Mouse (Mus musculus) myocyte (in vitro differentiated cells): Measurements from ENCODE around the gene Eid2. TPM values are rescaled to one million over a fixed set of nuclear protein-coding genes. Genes with fewer than 3 reads are reported as not detected.
"Not testable (repeated sequence)": the region's sequence is repeated elsewhere in the genome, so short reads cannot be mapped to it uniquely, and the experiment has no call there.

ENCODE experiments used
- H3K27me3 ChIP-seq: one replicate; pipeline ENCODE4 v1.6.1; 2011; ENCODE audit not compliant: control insufficient read depth, insufficient read depth, insufficient read length
- H3K36me3 ChIP-seq: one replicate; pipeline ENCODE4 v1.6.1; 2011; ENCODE audit not compliant: control insufficient read depth, insufficient read depth
- H3K4me2 ChIP-seq: one replicate; pipeline ENCODE4 v1.6.1; 2011; ENCODE audit warnings: low read depth, control low read depth
- H3K4me3 ChIP-seq: one replicate; pipeline ENCODE4 v1.5.1; 2011; ENCODE audit warnings: mild to moderate bottlenecking, control low read depth, moderate library complexity
- H3K79me2 ChIP-seq: one replicate; pipeline ENCODE4 v1.6.1; 2011; ENCODE audit not compliant: control insufficient read depth, insufficient read depth
- H3ac ChIP-seq: one replicate; pipeline ENCODE4 v1.6.1; 2011; ENCODE audit not compliant: control insufficient read depth, insufficient read length
- CEBPB ChIP-seq: IDR thresholded peaks from 2 replicates; pipeline ENCODE4 v1.6.1; 2011; ENCODE audit warnings: mild to moderate bottlenecking, moderate library complexity; ENCODE audit not compliant: poor library complexity, insufficient read depth, severe bottlenecking
- E2F4 ChIP-seq: IDR thresholded peaks from one replicate; pipeline ENCODE4 v1.6.1; 2011; ENCODE audit warnings: mild to moderate bottlenecking, control low read depth, moderate library complexity; ENCODE audit not compliant: insufficient read depth
- MAX ChIP-seq: IDR thresholded peaks from one replicate; pipeline ENCODE4 v1.6.1; 2011; ENCODE audit warnings: low read depth, mild to moderate bottlenecking, control low read depth
- MYOD1 ChIP-seq, 3 experiments: IDR thresholded peaks; one replicate each; pipeline ENCODE4 v1.6.1; 2011; ENCODE audit warnings: control low read depth in 2 of 3, low read depth in 2 of 3, mild to moderate bottlenecking in 2 of 3, moderate library complexity in 1 of 3; ENCODE audit not compliant: insufficient read length in 2 of 3, control insufficient read depth in 1 of 3
- MYOG ChIP-seq, 3 experiments: IDR thresholded peaks; one replicate each; pipeline ENCODE4 v1.6.1; 2011; ENCODE audit warnings: control low read depth in 2 of 3, low read depth in 2 of 3, mild to moderate bottlenecking in 2 of 3; ENCODE audit not compliant: insufficient read length in 2 of 3, control insufficient read depth in 1 of 3, insufficient read depth in 1 of 3
- POLR2A ChIP-seq: IDR thresholded peaks from one replicate; pipeline ENCODE4 v1.6.1; 2011; ENCODE audit warnings: low read depth, mild to moderate bottlenecking, control low read depth, moderate library complexity; ENCODE audit not compliant: insufficient read length
- POLR2AphosphoS2 ChIP-seq: IDR thresholded peaks from one replicate; pipeline ENCODE4 v1.6.1; 2011; ENCODE audit warnings: low read depth, control low read depth; ENCODE audit not compliant: insufficient read length
- REST ChIP-seq: IDR thresholded peaks from one replicate; pipeline ENCODE4 v1.6.1; 2011; ENCODE audit warnings: mild to moderate bottlenecking, control low read depth, moderate library complexity; ENCODE audit not compliant: insufficient read depth, insufficient read length
- SRF ChIP-seq: IDR thresholded peaks from one replicate; pipeline ENCODE4 v1.6.1; 2011; ENCODE audit warnings: low read depth; ENCODE audit not compliant: control insufficient read depth, insufficient read length
- TCF12 ChIP-seq: IDR thresholded peaks from one replicate; pipeline ENCODE4 v1.6.1; 2011; ENCODE audit warnings: mild to moderate bottlenecking, control low read depth; ENCODE audit not compliant: poor library complexity, insufficient read depth, severe bottlenecking
- TCF3 ChIP-seq: IDR thresholded peaks from one replicate; pipeline ENCODE4 v1.6.1; 2011; ENCODE audit warnings: low read depth, control low read depth; ENCODE audit not compliant: insufficient read length
- polyA plus RNA-seq: library from polyadenylated mRNA; unstranded; fragments of >200 nt; fragmentation: generic; extraction: Trizol; gene quantifications from one replicate; pipeline ENCODE4 v1.2.1, GENCODE M21; 2012; ENCODE audit warnings: missing spikeins

The Eid2 gene
- polyA plus RNA-seq = 6.5 TPM

DNA sequence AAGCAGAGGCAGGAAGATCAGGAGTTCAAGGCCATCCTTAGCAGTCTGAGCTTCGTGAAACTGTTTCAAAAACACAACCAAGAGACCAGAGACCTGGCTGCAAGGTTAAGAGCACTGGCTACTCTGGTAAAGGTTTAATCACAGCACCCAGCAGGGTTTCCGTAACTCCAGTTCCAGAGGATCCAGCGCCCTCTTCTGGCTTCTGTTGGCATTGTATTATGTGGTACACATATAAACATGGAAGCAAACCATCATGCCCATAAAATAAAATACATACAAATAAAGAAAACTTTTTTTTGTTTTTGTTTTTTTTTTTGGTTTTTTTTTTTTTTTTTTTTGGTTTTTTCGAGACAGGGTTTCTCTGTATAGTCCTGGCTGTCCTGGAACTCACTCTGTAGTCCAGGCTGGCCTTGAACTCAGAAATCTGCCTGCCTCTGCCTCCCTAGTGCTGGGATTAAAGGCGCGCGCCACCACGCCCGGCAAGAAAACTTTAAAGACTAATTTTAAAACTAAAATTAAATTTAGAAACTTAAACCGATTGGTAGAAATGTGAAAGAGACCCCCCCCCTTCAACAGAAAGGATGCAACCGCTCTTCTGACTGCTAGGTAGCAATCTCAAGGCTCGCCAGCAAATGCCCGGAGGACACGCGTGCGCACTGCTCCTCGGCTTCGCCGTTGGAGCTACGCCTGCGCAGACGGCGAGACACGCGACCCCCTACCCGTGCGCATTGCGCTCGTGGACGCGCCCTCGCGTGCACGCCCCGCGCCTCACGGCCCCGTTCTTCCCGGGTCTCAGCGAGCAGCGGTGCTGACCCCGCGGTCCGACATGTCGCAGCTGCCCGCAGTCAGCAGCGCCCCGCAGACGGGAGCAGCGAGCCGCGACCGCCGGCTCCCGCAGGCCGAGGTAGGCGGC lies at the start of gene Eid2:
Gene Eid2, plus strand, starts transcription at position 753 of the 913 bp plus-strand sequence.
- peaks cover 4% of the 10 kb centered on the region for H3K27me3 ChIP-seq
- H3K4me3 ChIP-seq = peak within 1 kb of the TSS; percentile 3
- peak within 1 kb of the TSS; percentile 81 for H3ac ChIP-seq
- no peaks in the 10 kb centered on the region for H3K36me3 ChIP-seq
- no peaks in the 10 kb centered on the region for H3K79me2 ChIP-seq
- TF ChIP-seq TCF12 (no peak), TCF3 (no peak), SRF (no peak), POLR2AphosphoS2 (peak; percentile 82), POLR2A (peak; percentile 90), MAX (no peak)
- H3K4me2 ChIP-seq = peak within 1 kb of the TSS; percentile 61

DNA sequence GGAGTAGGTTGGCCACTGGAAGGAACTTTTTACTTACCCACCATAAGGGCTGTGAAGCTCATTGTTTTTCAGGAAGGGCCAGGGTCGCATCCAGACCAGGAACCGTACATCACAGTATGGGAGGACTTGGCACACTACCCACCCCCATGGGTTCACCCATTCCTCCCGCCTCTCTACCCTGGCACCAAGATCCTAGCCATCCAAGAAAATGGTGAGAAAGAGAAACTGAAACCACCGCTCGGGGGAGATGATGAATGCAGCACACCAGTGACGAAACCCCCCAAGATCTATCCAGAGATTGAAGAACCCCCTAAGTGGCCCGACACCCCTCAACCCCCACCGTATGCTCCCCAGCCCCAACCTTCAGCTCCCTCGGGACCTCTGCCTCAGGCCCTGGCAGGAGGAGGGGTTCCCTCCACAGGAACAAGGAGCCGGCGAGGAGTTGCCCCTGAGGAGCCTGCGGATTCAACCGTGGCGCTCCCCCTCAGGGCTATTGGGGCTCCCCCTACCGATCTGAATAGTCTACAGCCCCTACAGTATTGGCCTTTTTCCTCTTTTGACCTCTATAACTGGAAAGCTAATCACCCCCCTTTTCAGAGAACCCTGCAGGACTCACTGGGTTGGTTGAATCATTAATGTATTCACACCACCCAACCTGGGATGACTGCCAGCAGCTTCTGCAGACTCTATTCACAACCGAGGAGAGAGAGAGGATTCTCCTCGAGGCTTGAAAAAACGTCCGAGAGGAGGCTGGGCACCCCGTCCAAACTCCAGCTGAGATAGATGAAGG lies 48.5 kb upstream of the Eid2 start:
- H3K27me3 ChIP-seq, H3K79me2 ChIP-seq, H3K4me2 ChIP-seq, H3K4me3 ChIP-seq, H3ac ChIP-seq, H3K36me3 ChIP-seq: not testable (repeated sequence)

DNA sequence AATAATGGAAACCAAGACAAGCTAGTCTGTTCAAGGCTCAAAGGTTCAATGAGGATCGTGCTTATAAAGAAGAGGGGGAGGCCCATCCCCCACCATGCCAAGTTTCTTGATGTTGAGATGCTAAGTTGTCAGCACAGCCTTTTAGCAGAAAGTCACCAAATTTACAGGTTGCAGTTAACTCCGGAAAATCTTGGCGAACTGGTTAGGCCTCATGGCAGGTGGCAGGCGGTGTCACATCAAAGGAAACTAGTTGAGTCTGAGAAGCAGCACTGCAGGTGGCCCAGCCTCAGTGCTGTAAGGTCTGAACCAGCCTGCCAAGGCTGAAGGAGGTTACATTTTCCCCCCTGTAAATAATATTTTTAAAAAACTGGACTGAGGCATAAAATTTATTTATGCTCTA lies 40.8 kb upstream of the Eid2 start:
- H3K36me3 ChIP-seq, H3K4me3 ChIP-seq, H3K4me2 ChIP-seq, H3K79me2 ChIP-seq, H3K27me3 ChIP-seq, H3ac ChIP-seq: not testable (repeated sequence)

DNA sequence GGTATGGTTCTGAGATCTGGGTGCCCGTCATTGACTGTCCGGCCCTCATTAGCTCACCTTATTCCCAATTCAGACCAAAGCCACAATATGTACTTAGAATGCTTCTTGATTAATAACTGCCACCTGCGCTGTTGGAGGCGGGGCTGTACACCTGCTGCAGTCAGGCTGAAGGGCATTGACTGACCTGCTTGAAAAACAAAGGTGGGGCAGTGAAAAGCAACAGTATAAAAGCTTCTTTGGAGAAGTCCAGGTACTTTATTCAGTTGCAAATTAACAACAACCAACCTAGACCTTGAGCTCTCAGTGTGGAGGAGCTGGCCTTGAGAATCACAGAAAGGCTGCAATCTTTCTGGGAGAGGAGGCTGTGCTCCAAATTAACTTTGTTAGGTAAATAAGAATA lies 40.3 kb upstream of the Eid2 start:
- H3ac ChIP-seq, H3K27me3 ChIP-seq, H3K36me3 ChIP-seq, H3K4me3 ChIP-seq, H3K4me2 ChIP-seq, H3K79me2 ChIP-seq: not testable (repeated sequence)

DNA sequence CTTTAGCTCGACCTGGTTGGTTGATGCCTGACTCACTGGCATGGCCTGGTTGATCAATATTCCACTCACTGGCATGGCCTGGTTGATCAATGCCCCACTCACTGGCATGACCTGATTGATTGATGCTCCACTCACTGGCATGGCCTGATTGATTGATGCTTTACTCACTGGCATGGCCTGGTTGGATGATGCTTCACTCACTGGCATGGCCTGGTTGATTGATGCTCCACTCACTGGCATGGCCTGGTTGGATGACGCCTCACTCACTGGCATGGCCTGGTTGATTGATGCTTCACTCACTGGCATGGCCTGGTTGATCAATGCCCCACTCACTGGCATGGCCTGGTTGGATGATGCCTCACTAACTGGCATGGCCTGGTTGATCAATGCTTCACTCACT lies 23.7 kb upstream of the Eid2 start:
- not testable (repeated sequence) for H3K79me2 ChIP-seq, H3K36me3 ChIP-seq, H3K4me2 ChIP-seq, H3ac ChIP-seq, H3K27me3 ChIP-seq, H3K4me3 ChIP-seq

DNA sequence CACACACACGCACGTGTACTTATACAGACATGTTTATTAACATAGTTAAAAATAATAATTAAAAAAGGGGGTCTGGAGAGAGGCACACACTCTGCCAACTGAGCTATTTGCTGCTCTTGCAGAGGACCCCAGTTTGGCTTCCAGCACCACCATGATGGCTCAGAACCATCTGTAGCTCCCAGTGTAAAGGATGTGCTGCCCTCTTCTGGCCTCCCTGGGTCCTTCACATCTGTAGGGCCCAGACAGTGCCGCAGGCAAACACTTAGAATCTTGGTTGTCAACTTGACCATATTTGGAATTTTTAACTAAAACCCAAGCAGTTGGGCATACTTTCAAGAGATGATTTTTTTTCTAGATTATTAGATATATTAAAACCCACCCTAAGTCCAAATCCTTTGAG lies 18.7 kb upstream of the Eid2 start:
- no peaks in the 10 kb centered on the region for H3K36me3 ChIP-seq
- no peaks in the 10 kb centered on the region for H3K27me3 ChIP-seq
- H3K4me2 ChIP-seq = no peak overlapping the region
- no peak for TF ChIP-seq POLR2AphosphoS2
- TF ChIP-seq TCF12 = no peak
- no peak for TF ChIP-seq MAX
- TF ChIP-seq MYOG (IDR thresholded peaks at IDR 0.05; ENCODE audit: control insufficient read depth in 1 of 3, insufficient read depth in 1 of 3, insufficient read length in 2 of 3, low read depth in 2 of 3) = no peak
- no peak for TF ChIP-seq POLR2A
- TF ChIP-seq TCF3 = no peak
- no peak for TF ChIP-seq CEBPB
- no peak for TF ChIP-seq REST
- H3K79me2 ChIP-seq = no peaks in the 10 kb centered on the region
- H3ac ChIP-seq = no peak overlapping the region
- H3K4me3 ChIP-seq = no peak overlapping the region

DNA sequence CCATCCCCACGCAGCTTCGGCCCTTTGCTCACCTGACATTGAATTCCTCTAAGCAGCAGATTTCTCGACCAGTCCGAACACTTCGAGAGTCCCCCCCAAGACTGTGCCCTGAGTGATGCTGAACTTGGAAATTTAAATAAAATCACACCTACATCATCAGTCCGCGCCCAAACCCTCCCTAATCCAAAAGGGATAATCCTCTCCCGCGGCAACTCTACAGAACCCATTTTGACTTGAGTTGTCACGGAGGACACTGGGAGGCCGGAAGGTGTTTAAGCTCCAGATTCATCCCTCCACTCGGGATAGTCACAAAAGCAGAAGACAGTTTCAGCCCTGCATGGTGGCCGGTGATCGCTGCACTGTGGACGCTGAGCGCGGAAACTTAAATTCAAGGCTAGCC lies 15.7 kb upstream of the Eid2 start:
- H3K4me2 ChIP-seq = no peak overlapping the region
- no peaks in the 10 kb centered on the region for H3K27me3 ChIP-seq
- H3K36me3 ChIP-seq = no peaks in the 10 kb centered on the region
- TF ChIP-seq POLR2A (no peak), CEBPB (no peak), E2F4 (no peak), TCF12 (no peak), SRF (no peak), MYOD1 (IDR thresholded peaks at IDR 0.05; ENCODE audit: control insufficient read depth in 1 of 3, insufficient read length in 2 of 3, low read depth in 2 of 3) (no peak), TCF3 (no peak), POLR2AphosphoS2 (no peak)
- no peak overlapping the region for H3ac ChIP-seq
- no peak overlapping the region for H3K4me3 ChIP-seq
- no peaks in the 10 kb centered on the region for H3K79me2 ChIP-seq
